Mouse (Mus musculus) Patski (cell line): Measurements from ENCODE around the gene Dclk2. TPM values are rescaled to one million over a fixed set of nuclear protein-coding genes. Genes with fewer than 3 reads are reported as not detected.
A peak's percentile ranks its signal among the peaks of the same experiment; 100 is the strongest.

Source experiments
- ATAC-seq: fragments of 100-300 bp; one replicate; pipeline ENCODE4 v1.8.0; 2021
- CTCF ChIA-PET: fragments of 350-600 bp; sonication (Branson Sonifier 250); formaldehyde crosslinking; loops from one replicate; lab custom pipeline; 2022; ENCODE audit warnings: inconsistent platforms; lab: Charles Lee
- POLR2A ChIA-PET: fragments of 350-600 bp; sonication (Branson Sonifier 250); formaldehyde crosslinking; loops from one replicate; lab custom pipeline; 2022; ENCODE audit warnings: antibody characterized with exemption, inconsistent platforms; lab: Charles Lee
- DNase-seq: peaks from one replicate; pipeline ENCODE4 v3.0.0-alpha.2; 2011; ENCODE audit warnings: low read depth, low spot score
- H3K27me3 ChIP-seq: fragments of 371-371 bp; one replicate; pipeline ENCODE4 v1.5.1; 2021
- CTCF ChIP-seq: fragments of 100-300 bp; IDR thresholded peaks from one replicate; pipeline ENCODE4 v1.5.1; 2021
- in situ Hi-C: fragments of 300-500 bp; cut with MboI; formaldehyde crosslinking; loops from 3 replicates; pipeline ENCODE4 v1.11.1; 2018; ENCODE audit warnings: low pct_unique_long_range_greater_than_20kb, mixed read lengths
- polyA plus RNA-seq: library from polyadenylated mRNA; unstranded; gene quantifications from one replicate; pipeline ENCODE4 v1.2.3, GENCODE M21; 2021

Gene Dclk2
- polyA plus RNA-seq, 1 experiment from 2014 or later = 21.2 TPM

- in situ Hi-C loops = loop anchor here (10.0 kb wide), 1 partner anchor 454 kb away; no protein-coding TSS in a partner anchor
- DNase-seq = no peak
- no peaks in the 10 kb centered on the region for H3K27me3 ChIP-seq
- ChIA-PET CTCF (interaction anchor here (2.0 kb wide), 1 partner anchor 19 kb away, joined by 4 read pairs; no protein-coding TSS in a partner anchor), POLR2A (no interaction called here)
- no peak for TF ChIP-seq CTCF
- no peak for ATAC-seq
Observed at GRCm38 (mm10) chr3:86768969-86769368, 151.7 kb downstream of the Dclk2 start.

- ChIA-PET CTCF (interaction anchor here (2.0 kb wide), 1 partner anchor 19 kb away, joined by 4 read pairs; no protein-coding TSS in a partner anchor), POLR2A (no interaction called here)
- no peak for TF ChIP-seq CTCF
- DNase-seq = no peak
- in situ Hi-C loops = loop anchor here (10.0 kb wide), 1 partner anchor 454 kb away; no protein-coding TSS in a partner anchor
- no peak for ATAC-seq
- no peaks in the 10 kb centered on the region for H3K27me3 ChIP-seq
Observed at GRCm38 (mm10) chr3:86768553-86768952, 152.1 kb downstream of the Dclk2 start.

- DNase-seq = no peak
- in situ Hi-C loops = loop anchor here (10.0 kb wide), 1 partner anchor 448 kb away; no protein-coding TSS in a partner anchor
- no peaks in the 10 kb centered on the region for H3K27me3 ChIP-seq
- ChIA-PET CTCF (interaction anchor here (0.8 to 2.3 kb wide), 12 partner anchors 9 to 434 kb away, joined by 3 to 11 read pairs (median 3); no protein-coding TSS in a partner anchor), POLR2A (no interaction called here)
- no peak for TF ChIP-seq CTCF
- no peak for ATAC-seq
Observed at GRCm38 (mm10) chr3:86762456-86762855, 158.2 kb downstream of the Dclk2 start.

GRCm38 (mm10) chr3:86762036-86762415 is 158.6 kb downstream of the Dclk2 start:
- ATAC-seq (no peak), DNase-seq (no peak)
- POLR2A ChIA-PET = no interaction called here
- no peaks in the 10 kb centered on the region for H3K27me3 ChIP-seq
- TF ChIP-seq CTCF = no peak
- in situ Hi-C loops = loop anchor here (10.0 kb wide), 1 partner anchor 447 kb away; no protein-coding TSS in a partner anchor
- CTCF ChIA-PET = interaction anchor here (0.7 to 2.7 kb wide), 24 partner anchors 9 to 449 kb away, joined by 3 to 13 read pairs (median 3); no protein-coding TSS in a partner anchor

- peak; percentile 93 for TF ChIP-seq CTCF
- CTCF ChIA-PET = interaction anchor here (0.7 to 2.7 kb wide), 23 partner anchors 8 to 449 kb away, joined by 3 to 13 read pairs (median 3); no protein-coding TSS in a partner anchor
- H3K27me3 ChIP-seq = no peaks in the 10 kb centered on the region
- DNase-seq = peak; percentile 37
- peak; percentile 62 for ATAC-seq
- POLR2A ChIA-PET = interaction anchor here (0.7 kb wide), 1 partner anchor 50 kb away, joined by 3 read pairs; no protein-coding TSS in a partner anchor
- in situ Hi-C loops = loop anchor here (10.0 kb wide), 1 partner anchor 447 kb away; no protein-coding TSS in a partner anchor
Observed at GRCm38 (mm10) chr3:86761095-86762035, 159.3 kb downstream of the Dclk2 start.

GRCm38 (mm10) chr3:86760474-86760873 is 160.2 kb downstream of the Dclk2 start:
- no peak for TF ChIP-seq CTCF
- ChIA-PET POLR2A (no interaction called here), CTCF (interaction anchor here (0.7 to 2.7 kb wide), 7 partner anchors 14 to 434 kb away, joined by 3 to 13 read pairs (median 4); no protein-coding TSS in a partner anchor)
- no peaks in the 10 kb centered on the region for H3K27me3 ChIP-seq
- in situ Hi-C loops = loop anchor here (10.0 kb wide), 1 partner anchor 446 kb away; no protein-coding TSS in a partner anchor
- ATAC-seq (no peak), DNase-seq (no peak)

- DNase-seq (no peak), ATAC-seq (no peak)
- no peaks in the 10 kb centered on the region for H3K27me3 ChIP-seq
- ChIA-PET CTCF (interaction anchor here (0.7 to 2.7 kb wide), 3 partner anchors 15 to 432 kb away, joined by 3 to 13 read pairs (median 4); no protein-coding TSS in a partner anchor), POLR2A (no interaction called here)
- TF ChIP-seq CTCF = no peak
- in situ Hi-C loops = loop anchor here (10.0 kb wide), 1 partner anchor 445 kb away; no protein-coding TSS in a partner anchor
Observed at GRCm38 (mm10) chr3:86759834-86760233, 160.8 kb downstream of the Dclk2 start.

- POLR2A ChIA-PET = no interaction called here
- no peak for ATAC-seq
- no peaks in the 10 kb centered on the region for H3K27me3 ChIP-seq
- no peak for TF ChIP-seq CTCF
- DNase-seq = no peak
- CTCF ChIA-PET = interaction anchor here (2.7 kb wide), 1 partner anchor 15 kb away, joined by 13 read pairs; no protein-coding TSS in a partner anchor
- in situ Hi-C loops = no loop called here
Observed at GRCm38 (mm10) chr3:86759383-86759782, 161.3 kb downstream of the Dclk2 start.

- in situ Hi-C loops = no loop called here
- ATAC-seq = no peak
- POLR2A ChIA-PET = no interaction called here
- no peaks in the 10 kb centered on the region for H3K27me3 ChIP-seq
- no peak for TF ChIP-seq CTCF
- no peak for DNase-seq
- CTCF ChIA-PET = interaction anchor here (1.1 to 2.1 kb wide), 2 partner anchors 13 to 432 kb away, joined by 5 to 6 read pairs; no protein-coding TSS in a partner anchor
Observed at GRCm38 (mm10) chr3:86758727-86759126, 161.9 kb downstream of the Dclk2 start.

GRCm38 (mm10) chr3:86756548-86756947 is 164.1 kb downstream of the Dclk2 start:
- POLR2A ChIA-PET = no interaction called here
- in situ Hi-C loops = no loop called here
- CTCF ChIA-PET = interaction anchor here (2.1 kb wide), 1 partner anchor 429 kb away, joined by 6 read pairs; no protein-coding TSS in a partner anchor

More at GRCm38 (mm10) chr3:86756548-86756947, 164.1 kb downstream of the Dclk2 start:
- ATAC-seq (no peak), DNase-seq (no peak)
- no peaks in the 10 kb centered on the region for H3K27me3 ChIP-seq
- TF ChIP-seq CTCF = no peak
